Mouse (Mus musculus) megakaryocyte-erythroid progenitor cell, adult 5-6 weeks (primary cell): Measurements from ENCODE around the gene Prm2. TPM values are rescaled to one million over a fixed set of nuclear protein-coding genes. Genes with fewer than 3 reads are reported as not detected.

Experiments used
- ATAC-seq: replicated peaks from 2 replicates; pipeline ENCODE4 v1.8.0; 2016; ENCODE audit warnings: mild to moderate bottlenecking, inconsistent platforms; ENCODE audit not compliant: severe bottlenecking, poor library complexity, low FRiP score, low TSS enrichment
- total RNA-seq, 2 experiments: library from RNA; stranded (forward) in 1 of 2; stranded (reverse) in 1 of 2; fragments of 200-1000, 215-1000 nt in 1 of 2; fragments of >200 nt in 1 of 2; fragmentation: Nextera tagmentation in 1 of 2; gene quantifications; 2 replicates each; pipeline ENCODE4 v1.2.3; 2014 to 2017

Gene Prm2
- total RNA-seq, 2 experiments from 2014 or later: not detected

- ATAC-seq: no peak
Observed at GRCm38 (mm10) chr16:10782377-10783151, 13.4 kb downstream of the Prm2 start.

- ATAC-seq: no peak
Observed at GRCm38 (mm10) chr16:10781862-10782371, 14.0 kb downstream of the Prm2 start.

GRCm38 (mm10) chr16:10780631-10781120 lies 15.3 kb downstream of the Prm2 start:
- no peak for ATAC-seq

- ATAC-seq: no peak
Observed at GRCm38 (mm10) chr16:10777579-10778160, 18.3 kb downstream of the Prm2 start.

- no peak for ATAC-seq
Observed at GRCm38 (mm10) chr16:10776322-10776721, 19.6 kb downstream of the Prm2 start.

- ATAC-seq: no peak
Observed at GRCm38 (mm10) chr16:10774726-10775125, 21.2 kb downstream of the Prm2 start.

- ATAC-seq: no peak
Observed at GRCm38 (mm10) chr16:10773543-10773942, 22.4 kb downstream of the Prm2 start.

GRCm38 (mm10) chr16:10771769-10772510 lies 24.0 kb downstream of the Prm2 start:
- ATAC-seq: peak; percentile 48

GRCm38 (mm10) chr16:10770531-10771325 lies 25.2 kb downstream of the Prm2 start:
- ATAC-seq: no peak

DNA sequence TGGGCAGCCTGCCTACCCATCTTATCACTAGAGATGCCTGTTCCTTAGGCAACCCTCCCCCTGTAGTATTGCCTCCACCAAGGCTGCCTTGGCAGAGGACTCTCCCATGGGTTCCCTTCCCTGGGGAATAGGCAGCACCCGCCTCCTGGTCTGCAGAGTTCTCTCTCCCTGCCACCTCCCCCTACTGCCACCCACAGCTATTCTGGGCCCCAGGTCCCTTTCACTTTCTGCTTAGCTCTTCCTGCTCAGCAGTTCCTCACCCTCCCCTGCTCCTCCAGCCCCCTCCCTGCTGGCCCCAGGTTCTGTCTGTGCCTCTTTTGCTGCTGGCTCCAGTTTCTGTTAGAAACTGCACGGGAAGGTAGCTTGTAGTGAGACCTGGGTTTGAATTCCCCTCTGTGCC lies 26.3 kb downstream of the Prm2 start:
- no peak for ATAC-seq

DNA sequence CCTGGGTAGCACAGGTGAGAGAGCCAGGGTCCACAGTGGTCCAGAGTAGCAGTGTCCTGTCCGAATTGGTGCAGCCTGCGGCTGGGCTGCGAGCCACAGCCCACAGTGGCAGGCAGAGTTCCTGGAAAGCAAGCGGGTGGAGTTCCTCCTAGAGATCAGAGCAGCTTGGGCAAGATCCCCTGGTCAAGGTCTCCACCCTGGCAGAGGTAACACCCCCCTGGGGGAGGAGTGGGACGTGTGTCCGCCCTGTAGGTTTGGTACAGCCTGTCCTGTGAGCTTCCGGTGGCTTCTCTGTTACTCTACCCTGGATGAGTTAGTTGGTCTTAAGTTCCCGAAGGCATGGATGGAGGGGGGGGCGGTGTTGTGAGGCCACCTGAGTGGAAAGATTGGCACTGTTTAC lies 27.1 kb downstream of the Prm2 start:
- ATAC-seq: no peak

DNA sequence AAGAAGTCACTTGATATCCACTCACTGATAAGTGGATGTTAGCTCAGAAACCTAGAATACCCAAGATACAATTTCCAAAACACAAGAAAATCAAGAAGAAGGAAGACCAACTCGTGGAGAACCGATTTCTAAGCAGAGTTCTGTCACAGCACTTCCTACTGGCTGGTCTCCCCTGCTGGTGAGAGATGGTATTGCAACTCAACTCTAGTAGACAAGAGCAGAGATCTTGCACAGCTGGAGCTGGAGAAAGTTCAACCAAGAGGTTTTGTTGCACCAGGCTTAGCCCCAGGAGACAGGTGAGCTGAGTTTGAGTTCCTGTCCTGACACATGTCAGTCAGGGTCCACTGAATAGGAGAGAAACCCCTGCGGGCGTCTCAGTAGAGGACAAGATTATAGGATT lies 28.8 kb downstream of the Prm2 start:
- ATAC-seq: peak; percentile 76

DNA sequence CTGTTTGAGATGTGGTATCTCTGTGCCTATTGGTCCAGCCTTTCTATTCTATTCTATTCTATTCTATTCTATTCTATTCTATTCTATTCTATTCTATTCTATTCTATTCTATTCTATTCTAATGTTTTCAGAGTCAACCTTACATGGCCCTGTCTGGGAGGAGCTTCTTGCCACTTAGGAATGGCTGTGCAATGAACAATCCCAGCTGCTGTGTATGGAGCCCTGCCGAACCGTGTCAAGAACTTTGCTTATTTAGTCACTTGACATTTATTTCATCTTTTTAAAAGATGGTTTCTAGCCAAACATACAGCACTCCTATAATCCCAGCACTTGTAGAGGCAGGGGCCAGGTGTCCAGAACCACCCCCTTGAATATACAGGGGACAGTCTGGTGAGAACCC lies 31.6 kb downstream of the Prm2 start:
- no peak for ATAC-seq

DNA sequence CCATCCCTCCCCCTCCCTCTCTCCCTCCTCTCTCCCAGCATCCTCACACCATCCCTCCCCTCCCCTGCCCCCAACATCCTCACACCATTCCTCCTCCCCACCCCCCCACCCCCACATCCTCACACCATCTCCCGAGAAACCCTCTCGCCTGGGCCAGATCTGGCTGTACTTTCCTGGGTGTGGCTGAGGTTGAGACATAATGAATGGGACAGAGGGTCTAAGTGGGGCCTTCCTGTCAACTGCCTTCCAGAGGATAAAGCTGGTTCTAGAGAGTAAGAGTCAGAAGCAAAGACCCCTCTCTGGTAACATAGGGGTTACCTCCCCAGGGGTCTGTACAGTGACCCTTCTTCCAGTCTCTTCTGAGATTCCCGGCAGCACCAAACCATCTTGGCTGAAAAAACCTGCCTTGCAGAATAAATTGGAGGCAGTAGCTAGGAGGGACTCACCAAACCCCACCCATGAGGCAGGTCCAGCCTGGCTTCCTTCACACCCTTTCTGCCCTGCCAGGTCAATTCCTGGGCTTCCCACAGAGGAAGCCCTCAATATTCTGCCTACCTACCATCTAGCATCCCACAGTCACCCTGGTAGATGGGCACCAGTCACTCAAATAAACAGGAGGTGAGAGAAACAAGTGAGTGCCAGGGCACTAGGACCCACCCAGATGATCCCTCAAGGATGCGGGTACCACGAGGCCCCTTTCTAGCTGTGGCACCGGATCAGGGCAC lies 32.2 kb downstream of the Prm2 start:
- no peak for ATAC-seq

GRCm38 (mm10) chr16:10762569-10763180 lies 33.3 kb downstream of the Prm2 start:
- ATAC-seq: no peak

DNA sequence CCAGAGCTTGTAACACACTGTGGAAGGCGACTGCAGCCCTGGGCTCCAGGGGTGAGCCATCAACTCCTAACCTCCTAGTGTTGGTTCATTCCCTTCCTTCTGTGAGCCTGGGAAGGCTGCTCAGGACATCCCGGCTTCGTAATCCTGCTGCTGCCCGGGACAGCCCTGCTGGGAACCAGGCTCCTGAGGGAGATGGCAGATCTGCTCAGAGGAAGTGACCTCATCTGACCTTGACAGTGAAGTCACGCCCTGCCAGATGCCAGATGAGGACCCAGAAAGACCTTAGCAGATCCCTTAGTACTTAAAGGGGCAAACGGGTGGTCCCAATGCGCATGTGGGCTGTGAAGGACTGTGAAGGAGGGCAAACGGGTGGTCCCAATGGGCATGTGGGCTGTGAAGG lies 34.8 kb downstream of the Prm2 start:
- ATAC-seq: no peak

DNA sequence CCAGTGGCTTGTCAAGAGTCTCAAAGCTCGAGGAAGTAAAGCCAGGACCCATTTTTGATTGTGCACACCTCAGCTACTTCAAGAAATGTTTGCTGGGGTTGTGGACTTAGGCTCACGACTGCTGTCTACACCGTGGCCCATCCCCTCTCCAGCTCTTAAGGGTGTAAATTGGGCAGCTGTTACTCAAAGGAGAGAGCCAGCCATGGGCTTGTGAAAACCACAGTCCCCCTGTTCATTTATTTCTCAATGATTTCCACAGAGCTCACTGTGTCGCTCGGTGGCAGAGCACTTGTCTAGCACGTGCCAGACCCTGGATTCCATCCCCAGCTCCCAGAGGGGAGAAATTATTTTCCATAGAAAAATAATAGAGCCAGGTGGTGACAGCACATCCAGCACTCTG lies 39.8 kb downstream of the Prm2 start:
- no peak for ATAC-seq

GRCm38 (mm10) chr16:10754521-10755296 lies 41.2 kb downstream of the Prm2 start:
- no peak for ATAC-seq
